ENCODE assay signal across 8 mouse cellular contexts in genomic region chr9:120656976-120657375, GRCm38 (mm10).
DNase-seq lines count a peak whose midpoint lies in the region; ATAC-seq and TF ChIP-seq lines count a peak whose summit lies in the region.
"Had no signal": no experiment of that assay in that cellular context is flagged by ENCODE, and none has a peak within 500 bp of the region (broad histone marks: within the 10 kb centered on the region; RNA-seq: fewer than 3 reads in every experiment).

No protein-coding gene starts in this region.

- DNase-seq in G1E (ENCODE audit: low spot score) = peak; percentile 20
- DNase-seq in lung, embryonic 14.5 days = peak; percentile 71
- peak; percentile 29 for DNase-seq in yolk sac, embryonic 10.5 days (ENCODE audit: low spot score)
- DNase-seq in spleen, postnatal 36 days (ENCODE audit: low spot score in 2 of 2) = no peak

- no peaks in the 10 kb centered on the region for H3K4me1 ChIP-seq in intestine, postnatal 0 days (replicated peaks; ENCODE audit: control insufficient read depth, insufficient read depth, low read length)
- H3K4me1 ChIP-seq in intestine, embryonic 15.5 days (replicated peaks) = 0 out of 2 replicates have a peak, but pooled peaks cover 3% of the 10 kb centered on the region
- no peaks in the 10 kb centered on the region for H3K4me1 ChIP-seq in G1E (ENCODE audit: insufficient read depth, low read depth, low read length)
- H3K4me1 ChIP-seq in bone marrow, adult 2 months (ENCODE audit: control insufficient read depth, insufficient read depth, low read length) = no peaks in the 10 kb centered on the region
- H3K4me1 ChIP-seq in lung, embryonic 14.5 days (ENCODE audit: insufficient read depth) = no peaks in the 10 kb centered on the region

- no peaks in the 10 kb centered on the region for H3K36me3 ChIP-seq in intestine, postnatal 0 days (ENCODE audit: control insufficient read depth, insufficient read depth)
- H3K36me3 ChIP-seq in intestine, embryonic 15.5 days = no peaks in the 10 kb centered on the region
- no peaks in the 10 kb centered on the region for H3K36me3 ChIP-seq in G1E (replicated peaks)
- H3K36me3 ChIP-seq in lung, embryonic 14.5 days (ENCODE audit: insufficient read depth) = no peaks in the 10 kb centered on the region
- H3K36me3 ChIP-seq: embryonic facial prominence, embryonic 15.5 days had no signal

- H3K27ac ChIP-seq in intestine, postnatal 0 days (ENCODE audit: low read depth, low read length) = no peak overlapping the region
- no peak overlapping the region for H3K27ac ChIP-seq in intestine, embryonic 15.5 days
- H3K27ac ChIP-seq in bone marrow, adult 2 months (ENCODE audit: control insufficient read depth, insufficient read depth, low read depth, low read length, poor library complexity) = no peak overlapping the region
- no peak overlapping the region for H3K27ac ChIP-seq in lung, embryonic 14.5 days (ENCODE audit: low read depth)

- H3K4me2 ChIP-seq in intestine, postnatal 0 days (replicated peaks; ENCODE audit: low read depth) = no peak overlapping the region
- H3K4me2 ChIP-seq in intestine, embryonic 15.5 days (replicated peaks) = no peak overlapping the region
- no peak overlapping the region for H3K4me2 ChIP-seq in lung, embryonic 14.5 days
- H3K4me2 ChIP-seq: embryonic facial prominence, embryonic 15.5 days had no signal

- TF ChIP-seq POLR2A in bone marrow, adult 2 months (IDR thresholded peaks at IDR 0.05; ENCODE audit: borderline replicate concordance, control insufficient read depth, low read depth, low read length) = no peak

- TF ChIP-seq CTCF in intestine, postnatal 0 days (IDR thresholded peaks at IDR 0.05; ENCODE audit: low read depth) = peak; percentile 81
- TF ChIP-seq CTCF in G1E (IDR thresholded peaks at IDR 0.05; ENCODE audit: low read depth, low read length) = no peak
- peak; percentile 37 for TF ChIP-seq CTCF in bone marrow, adult 2 months (IDR thresholded peaks at IDR 0.05; ENCODE audit: control insufficient read depth, insufficient read depth, low read length)
- peak; percentile 79 for TF ChIP-seq CTCF in lung, embryonic 14.5 days (IDR thresholded peaks at IDR 0.05; ENCODE audit: low read depth)

- no peak overlapping the region for H3K9ac ChIP-seq in intestine, postnatal 0 days (ENCODE audit: low read depth, low read length)
- no peak overlapping the region for H3K9ac ChIP-seq in intestine, embryonic 15.5 days
- H3K9ac ChIP-seq in lung, embryonic 14.5 days = no peak overlapping the region
- H3K9ac ChIP-seq: embryonic facial prominence, embryonic 15.5 days had no signal

- ATAC-seq in intestine, postnatal 0 days = no peak
- ATAC-seq in intestine, embryonic 15.5 days = no peak
- ATAC-seq in G1E (ENCODE audit: extremely low read depth, insufficient number of reproducible peaks, low FRiP score, poor library complexity, severe bottlenecking) = no peak
- ATAC-seq in lung, embryonic 14.5 days (ENCODE audit: insufficient read depth) = no peak

- no peaks in the 10 kb centered on the region for H3K9me3 ChIP-seq in intestine, postnatal 0 days (ENCODE audit: control insufficient read depth)
- no peaks in the 10 kb centered on the region for H3K9me3 ChIP-seq in intestine, embryonic 15.5 days
- no peaks in the 10 kb centered on the region for H3K9me3 ChIP-seq in G1E (replicated peaks)
- H3K9me3 ChIP-seq in lung, embryonic 14.5 days (ENCODE audit: low read depth, low read length) = no peaks in the 10 kb centered on the region
- H3K9me3 ChIP-seq: embryonic facial prominence, embryonic 15.5 days had no signal

- H3K27me3 ChIP-seq in intestine, postnatal 0 days (replicated peaks; ENCODE audit: control insufficient read depth, insufficient read depth, low read length) = no peaks in the 10 kb centered on the region
- H3K27me3 ChIP-seq in intestine, embryonic 15.5 days (replicated peaks) = no peaks in the 10 kb centered on the region
- H3K27me3 ChIP-seq in G1E (ENCODE audit: insufficient read depth, low read length) = no peaks in the 10 kb centered on the region; the same call in 1 of the 2 replicates
- H3K27me3 ChIP-seq in lung, embryonic 14.5 days (ENCODE audit: insufficient read depth, low read length) = no peaks in the 10 kb centered on the region
- H3K27me3 ChIP-seq: embryonic facial prominence, embryonic 15.5 days had no signal

- H3K4me3 ChIP-seq in intestine, postnatal 0 days (ENCODE audit: low read depth, low read length) = no peak overlapping the region
- H3K4me3 ChIP-seq in intestine, embryonic 15.5 days (replicated peaks) = no peak overlapping the region
- no peak overlapping the region for H3K4me3 ChIP-seq in G1E (ENCODE audit: low read depth, low read length)
- H3K4me3 ChIP-seq in bone marrow, adult 2 months (replicated peaks; ENCODE audit: control insufficient read depth, low read depth, low read length) = no peak overlapping the region
- H3K4me3 ChIP-seq in lung, embryonic 14.5 days (ENCODE audit: low read depth, low read length) = no peak overlapping the region
- H3K4me3 ChIP-seq: embryonic facial prominence, embryonic 15.5 days had no signal

- WGBS in intestine, postnatal 0 days = 18% methylated on average over 5 of the region's 6 CpGs
- WGBS in intestine, embryonic 15.5 days = 17% methylated on average over 6 of the region's 6 CpGs
- WGBS in bone marrow, adult 2 months = 14% methylated on average over 5 of the region's 6 CpGs
- WGBS in lung, embryonic 14.5 days = 19% methylated on average over 6 of the region's 6 CpGs

Comparison
In these comparisons a context has a peak if more than half of its experiments do, and no peak if none do; other contexts are left out.
1. DNase-seq: peak in G1E (single experiment), lung, embryonic 14.5 days (single experiment) and yolk sac, embryonic 10.5 days (single experiment); none in spleen, postnatal 36 days (0 of 2).